14 mouse cellular contexts compared by ENCODE assay signal in the genomic region with DNA sequence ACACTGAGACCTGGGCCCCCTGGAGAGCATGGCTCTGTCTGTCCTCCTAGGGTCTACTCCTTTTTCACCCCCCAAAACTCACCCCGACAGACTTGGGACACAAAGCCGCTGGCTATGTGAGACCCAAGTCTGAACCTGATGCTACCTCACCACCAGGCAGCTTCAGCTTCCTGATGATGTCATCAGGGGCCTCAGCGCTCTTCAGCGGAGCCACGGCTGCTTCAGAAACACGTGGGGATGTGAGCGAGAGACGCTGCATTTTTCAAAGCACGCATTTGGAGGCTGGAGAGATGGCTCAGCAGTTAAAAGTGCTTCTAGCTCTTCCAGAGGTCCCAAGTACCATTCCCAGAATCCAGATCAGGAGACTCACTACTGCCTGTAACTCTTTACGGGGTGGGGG.
A peak's percentile ranks its signal among the peaks of the same experiment; 100 is the strongest.
DNase-seq lines count a peak whose midpoint lies in the region; ATAC-seq and TF ChIP-seq lines count a peak whose summit lies in the region.
"Had no signal": no experiment of that assay in that cellular context is flagged by ENCODE, and none has a peak within 500 bp of the region (broad histone marks: within the 10 kb centered on the region; RNA-seq: fewer than 3 reads in every experiment).

No protein-coding gene starts in this region.

- no peak for TF ChIP-seq CTCF in lung, embryonic 14.5 days (IDR thresholded peaks at IDR 0.05; ENCODE audit: low read depth)
- no peak for TF ChIP-seq CTCF in lung, adult 2 months (IDR thresholded peaks at IDR 0.05; ENCODE audit: insufficient read depth, low read length)

- no peak overlapping the region for H3K9ac ChIP-seq in lung, embryonic 14.5 days
- no peak overlapping the region for H3K9ac ChIP-seq in embryonic facial prominence, embryonic 15.5 days
- H3K9ac ChIP-seq in hindbrain, embryonic 12.5 days = no peak overlapping the region
- H3K9ac ChIP-seq: forebrain, embryonic 13.5 days; heart, embryonic 15.5 days; hindbrain, embryonic 14.5 days; limb, embryonic 12.5 days had no signal

- H3K4me1 ChIP-seq in lung, embryonic 14.5 days (ENCODE audit: insufficient read depth) = peaks cover 25% of the 10 kb centered on the region
- peaks cover 18% of the 10 kb centered on the region for H3K4me1 ChIP-seq in lung, adult 2 months (ENCODE audit: control insufficient read depth, insufficient read depth, low read length)
- H3K4me1 ChIP-seq in embryonic facial prominence, embryonic 15.5 days = peaks cover 36% of the 10 kb centered on the region
- H3K4me1 ChIP-seq in hindbrain, embryonic 12.5 days = peaks cover 15% of the 10 kb centered on the region

- ATAC-seq in lung, embryonic 14.5 days (ENCODE audit: insufficient read depth) = no peak
- peak; percentile 49 for ATAC-seq in activated CD4-positive, CD25-positive, alpha-beta regulatory T cell, adult 4 months
- ATAC-seq in embryonic facial prominence, embryonic 15.5 days (ENCODE audit: insufficient number of reproducible peaks, low FRiP score, low TSS enrichment, low read depth) = no peak
- ATAC-seq in hindbrain, embryonic 12.5 days (ENCODE audit: low FRiP score) = no peak
- ATAC-seq: forebrain, embryonic 13.5 days had no signal

- no peaks in the 10 kb centered on the region for H3K9me3 ChIP-seq in lung, embryonic 14.5 days (ENCODE audit: low read depth, low read length)
- H3K9me3 ChIP-seq in embryonic facial prominence, embryonic 15.5 days (replicated peaks) = no peaks in the 10 kb centered on the region
- no peaks in the 10 kb centered on the region for H3K9me3 ChIP-seq in hindbrain, embryonic 12.5 days (replicated peaks)
- H3K9me3 ChIP-seq: forebrain, embryonic 13.5 days; heart, embryonic 15.5 days; limb, embryonic 12.5 days had no signal

- H3K4me2 ChIP-seq in lung, embryonic 14.5 days = no peak overlapping the region
- H3K4me2 ChIP-seq in embryonic facial prominence, embryonic 15.5 days (replicated peaks) = no peak overlapping the region
- no peak overlapping the region for H3K4me2 ChIP-seq in hindbrain, embryonic 12.5 days (replicated peaks)
- H3K4me2 ChIP-seq: forebrain, embryonic 13.5 days; heart, embryonic 15.5 days; hindbrain, embryonic 14.5 days; limb, embryonic 12.5 days had no signal

- no peak overlapping the region for H3K27ac ChIP-seq in lung, embryonic 14.5 days (ENCODE audit: low read depth)
- H3K27ac ChIP-seq in embryonic facial prominence, embryonic 15.5 days (replicated peaks) = 0 out of 2 replicates have a peak overlapping the region, but pooled peaks have one; percentile 11
- H3K27ac ChIP-seq in hindbrain, embryonic 12.5 days = no peak overlapping the region
- H3K27ac ChIP-seq: forebrain, embryonic 13.5 days; hindbrain, embryonic 14.5 days; limb, embryonic 12.5 days had no signal

- no peaks in the 10 kb centered on the region for H3K36me3 ChIP-seq in lung, embryonic 14.5 days (ENCODE audit: insufficient read depth)
- no peaks in the 10 kb centered on the region for H3K36me3 ChIP-seq in embryonic facial prominence, embryonic 15.5 days
- H3K36me3 ChIP-seq in hindbrain, embryonic 12.5 days = no peaks in the 10 kb centered on the region
- H3K36me3 ChIP-seq: heart, embryonic 15.5 days; limb, embryonic 12.5 days had no signal

- 36% methylated on average over 10 of the region's 10 CpGs for WGBS in lung, embryonic 14.5 days
- 48% methylated on average over 10 of the region's 10 CpGs for WGBS in lung, adult 2 months
- WGBS in embryonic facial prominence, embryonic 15.5 days = 34% methylated on average over 10 of the region's 10 CpGs
- WGBS in hindbrain, embryonic 12.5 days = 70% methylated on average over 10 of the region's 10 CpGs

- no peak overlapping the region for H3K4me3 ChIP-seq in lung, embryonic 14.5 days (ENCODE audit: low read depth, low read length)
- H3K4me3 ChIP-seq in lung, adult 2 months (replicated peaks; ENCODE audit: extremely low read depth, low read depth, low read length) = no peak overlapping the region
- H3K4me3 ChIP-seq in embryonic facial prominence, embryonic 15.5 days (replicated peaks) = no peak overlapping the region
- no peak overlapping the region for H3K4me3 ChIP-seq in hindbrain, embryonic 12.5 days
- H3K4me3 ChIP-seq: forebrain, embryonic 13.5 days; heart, embryonic 15.5 days; limb, embryonic 12.5 days had no signal

- DNase-seq in lung, embryonic 14.5 days = peak; percentile 60
- no peak for DNase-seq in lung, adult 2 months
- peak; percentile 34 for DNase-seq in thymus, postnatal 14 days
- DNase-seq in layer of hippocampus, postnatal 25 days (ENCODE audit: extremely low spot score in 1 of 2, low spot score in 1 of 2) = no peak
- DNase-seq: cerebellum, adult 18-20 months; gastrocnemius, postnatal 10 days; kidney, postnatal 14 days had no signal

- no peak for TF ChIP-seq POLR2A in lung, adult 2 months (IDR thresholded peaks at IDR 0.05; ENCODE audit: borderline replicate concordance, extremely low read depth, low read depth, low read length)

- H3K27me3 ChIP-seq in lung, embryonic 14.5 days (ENCODE audit: insufficient read depth, low read length) = no peaks in the 10 kb centered on the region
- H3K27me3 ChIP-seq in embryonic facial prominence, embryonic 15.5 days = no peaks in the 10 kb centered on the region; the same call in 1 of the 2 replicates
- H3K27me3 ChIP-seq in hindbrain, embryonic 12.5 days = no peaks in the 10 kb centered on the region
- H3K27me3 ChIP-seq: forebrain, embryonic 13.5 days; heart, embryonic 15.5 days; limb, embryonic 12.5 days had no signal

Comparison
In these comparisons a context has a peak if more than half of its experiments do, and no peak if none do; other contexts are left out.
1. DNase-seq: peak in lung, embryonic 14.5 days (single experiment) and thymus, postnatal 14 days (single experiment); none in lung, adult 2 months (single experiment) and layer of hippocampus, postnatal 25 days (0 of 2).